Mouse (Mus musculus) mouse trophoblast stem cell (cell line): ENCODE measurements at regions not wholly inside any gene's neighbourhood (a gene's known extent, or its start where the extent isn't known, plus 50 kb on each side); places are given as distances from the start of the nearest gene placed in this dataset.
"Not testable (repeated sequence)": the region's sequence is repeated elsewhere in the genome, so short reads cannot be mapped to it uniquely, and the experiment has no call there.

Experiments used
- in situ Hi-C, 2 experiments: fragments of 300-500 bp; cut with MseI, MboI; formaldehyde crosslinking; loops; 2 replicates in 1 of 2; 3 replicates in 1 of 2; pipeline ENCODE4 v1.15.1; 2025

GRCm38 (mm10) chr6:70517932-70518331, 274.1 kb downstream of the Rpia start:
- in situ Hi-C loops = no loop called here

GRCm38 (mm10) chr6:70468623-70469479, 323.2 kb downstream of the Rpia start:
- in situ Hi-C loops = loop anchor here in 1 of 2 experiments (25.0 kb wide), 1 partner anchor 243 kb away; no protein-coding TSS in a partner anchor

- in situ Hi-C loops = loop anchor here in 1 of 2 experiments (25.0 kb wide), 1 partner anchor 255 kb away; no protein-coding TSS in a partner anchor
Measured at GRCm38 (mm10) chr6:70457279-70457678, 334.8 kb downstream of the Rpia start.

GRCm38 (mm10) chr6:70434739-70435138, 357.3 kb downstream of the Rpia start:
- in situ Hi-C loops = not testable (repeated sequence)

- in situ Hi-C loops = loop anchor here in 1 of 2 experiments (5.0 kb wide), 1 partner anchor 144 kb away; no protein-coding TSS in a partner anchor
Measured at GRCm38 (mm10) chr6:70406290-70406689, 385.7 kb downstream of the Rpia start.

- in situ Hi-C loops = not testable (repeated sequence)
Measured at GRCm38 (mm10) chr6:70389850-70390249, 402.2 kb downstream of the Rpia start.

GRCm38 (mm10) chr6:70386396-70386795, 405.6 kb downstream of the Rpia start:
- in situ Hi-C loops = not testable (repeated sequence)

GRCm38 (mm10) chr6:70379339-70379738, 412.7 kb downstream of the Rpia start:
- in situ Hi-C loops = not testable (repeated sequence)

GRCm38 (mm10) chr6:70371821-70372220, 420.2 kb downstream of the Rpia start:
- in situ Hi-C loops = loop anchor here (25.0 kb wide), 1 partner anchor 160 kb away; no protein-coding TSS in a partner anchor

GRCm38 (mm10) chr6:70356303-70356702, 435.7 kb downstream of the Rpia start:
- in situ Hi-C loops = loop anchor here (25.0 kb wide), 1 partner anchor 144 kb away; no protein-coding TSS in a partner anchor

GRCm38 (mm10) chr6:70342147-70342546, 449.9 kb downstream of the Rpia start:
- in situ Hi-C loops = no loop called here

- in situ Hi-C loops = not testable (repeated sequence)
Measured at GRCm38 (mm10) chr6:70340691-70341090, 451.3 kb downstream of the Rpia start.

- in situ Hi-C loops = loop anchor here (25.0 kb wide), 1 partner anchor 203 kb away; no protein-coding TSS in a partner anchor
Measured at GRCm38 (mm10) chr6:70315318-70315717, 476.7 kb downstream of the Rpia start.

- in situ Hi-C loops = loop anchor here (25.0 kb wide), 1 partner anchor 202 kb away; no protein-coding TSS in a partner anchor
Measured at GRCm38 (mm10) chr6:70314667-70315066, 477.4 kb downstream of the Rpia start.

- in situ Hi-C loops = loop anchor here (25.0 kb wide), 1 partner anchor 189 kb away; no protein-coding TSS in a partner anchor
Measured at GRCm38 (mm10) chr6:70301100-70301499, 490.9 kb downstream of the Rpia start.

- in situ Hi-C loops = loop anchor here in 1 of 2 experiments (5.0 kb wide), 1 partner anchor 147 kb away; no protein-coding TSS in a partner anchor
Measured at GRCm38 (mm10) chr6:70260227-70260626, 531.8 kb downstream of the Rpia start.

GRCm38 (mm10) chr6:70240167-70240566, 551.9 kb downstream of the Rpia start:
- in situ Hi-C loops = not testable (repeated sequence)

GRCm38 (mm10) chr6:70227166-70227565, 564.9 kb downstream of the Rpia start:
- in situ Hi-C loops = no loop called here

GRCm38 (mm10) chr6:70216632-70217031, 575.4 kb downstream of the Rpia start:
- in situ Hi-C loops = loop anchor here (25.0 kb wide), 1 partner anchor 146 kb away; no protein-coding TSS in a partner anchor

- in situ Hi-C loops = loop anchor here (25.0 kb wide), 1 partner anchor 147 kb away; no protein-coding TSS in a partner anchor
Measured at GRCm38 (mm10) chr6:70215781-70216180, 576.3 kb downstream of the Rpia start.
